26 mouse cellular contexts compared by ENCODE assay signal in genomic region chr1:191086304-191086878, GRCm38 (mm10). TPM values are rescaled to one million over a fixed set of nuclear protein-coding genes. Genes with fewer than 3 reads are reported as not detected.
DNase-seq lines count a peak whose midpoint lies in the region; ATAC-seq and TF ChIP-seq lines count a peak whose summit lies in the region.
"Had no signal": no experiment of that assay in that cellular context is flagged by ENCODE, and none has a peak within 500 bp of the region (broad histone marks: within the 10 kb centered on the region; RNA-seq: fewer than 3 reads in every experiment).

No protein-coding gene starts in this region.

- H3K79me2 ChIP-seq in macrophage (ENCODE audit: inconsistent target): no peaks in the 10 kb centered on the region

- no peaks in the 10 kb centered on the region for H3K27me3 ChIP-seq in kidney, adult 2 months (replicated peaks; ENCODE audit: control insufficient read depth, insufficient read depth, low read length)
- H3K27me3 ChIP-seq in kidney, embryonic 14.5 days (ENCODE audit: control insufficient read depth, insufficient read depth, low read length): no peaks in the 10 kb centered on the region
- no peaks in the 10 kb centered on the region for H3K27me3 ChIP-seq in lung, embryonic 15.5 days
- H3K27me3 ChIP-seq: embryonic facial prominence, embryonic 13.5 days; hindbrain, embryonic 12.5 days; midbrain, embryonic 15.5 days; stomach, embryonic 15.5 days had no signal

- H3K27ac ChIP-seq in kidney, adult 2 months (ENCODE audit: insufficient read depth, low read depth, low read length): no peak overlapping the region
- H3K27ac ChIP-seq in kidney, embryonic 14.5 days (ENCODE audit: low read depth, low read length): no peak overlapping the region
- peak overlapping the region; percentile 67 for H3K27ac ChIP-seq in lung, embryonic 15.5 days
- no peak overlapping the region for H3K27ac ChIP-seq in ES-E14 (ENCODE audit: insufficient read depth, low read depth, low read length, poor library complexity, severe bottlenecking)
- H3K27ac ChIP-seq in macrophage: peak overlapping the region; percentile 89
- H3K27ac ChIP-seq: embryonic facial prominence, embryonic 13.5 days; heart, embryonic 10.5 days; hindbrain, embryonic 12.5 days; kidney, postnatal 0 days; midbrain, embryonic 15.5 days; stomach, embryonic 15.5 days had no signal

- no peak overlapping the region for H3K9ac ChIP-seq in kidney, embryonic 14.5 days (ENCODE audit: low read depth, low read length)
- no peak overlapping the region for H3K9ac ChIP-seq in lung, embryonic 15.5 days
- no peak overlapping the region for H3K9ac ChIP-seq in ES-E14 (ENCODE audit: insufficient read depth, low read depth, low read length, poor library complexity, severe bottlenecking)
- H3K9ac ChIP-seq: embryonic facial prominence, embryonic 13.5 days; hindbrain, embryonic 12.5 days; midbrain, embryonic 15.5 days; stomach, embryonic 15.5 days had no signal

- no peak overlapping the region for H3K4me3 ChIP-seq in kidney, adult 2 months (ENCODE audit: insufficient read depth, low read depth, low read length)
- H3K4me3 ChIP-seq in kidney, embryonic 14.5 days (ENCODE audit: low read length): no peak overlapping the region
- no peak overlapping the region for H3K4me3 ChIP-seq in lung, embryonic 15.5 days
- H3K4me3 ChIP-seq in ES-E14 (ENCODE audit: insufficient read depth in 1 of 2, low read depth in 1 of 2, low read length in 2 of 2, poor library complexity in 1 of 2, severe bottlenecking in 1 of 2): no peak overlapping the region
- H3K4me3 ChIP-seq in macrophage (ENCODE audit: inconsistent target): no peak overlapping the region
- H3K4me3 ChIP-seq: embryonic facial prominence, embryonic 13.5 days; heart, embryonic 10.5 days; hindbrain, embryonic 12.5 days; midbrain, embryonic 15.5 days; myocyte; stomach, embryonic 15.5 days had no signal

- TF ChIP-seq POLR2A in kidney, adult 2 months (IDR thresholded peaks at IDR 0.05; ENCODE audit: low read depth, low read length): no peak

- H3K9me3 ChIP-seq in kidney, embryonic 14.5 days (ENCODE audit: control insufficient read depth, low read length): no peaks in the 10 kb centered on the region
- H3K9me3 ChIP-seq in lung, embryonic 15.5 days: no peaks in the 10 kb centered on the region
- no peaks in the 10 kb centered on the region for H3K9me3 ChIP-seq in ES-E14 (ENCODE audit: control insufficient read depth, insufficient read depth, low read depth, low read length)
- H3K9me3 ChIP-seq: embryonic facial prominence, embryonic 13.5 days; heart, embryonic 10.5 days; hindbrain, embryonic 12.5 days; midbrain, embryonic 15.5 days; stomach, embryonic 15.5 days had no signal

- H3K36me3 ChIP-seq in kidney, adult 2 months (ENCODE audit: control insufficient read depth, insufficient read depth, low read length): no peaks in the 10 kb centered on the region
- peaks cover 27% of the 10 kb centered on the region for H3K36me3 ChIP-seq in kidney, embryonic 14.5 days (ENCODE audit: control insufficient read depth, insufficient read depth, low read length)
- H3K36me3 ChIP-seq in lung, embryonic 15.5 days: peaks cover 33% of the 10 kb centered on the region
- peaks cover 26% of the 10 kb centered on the region for H3K36me3 ChIP-seq in ES-E14 (ENCODE audit: control insufficient read depth, insufficient read depth, low read length, poor library complexity, severe bottlenecking)
- H3K36me3 ChIP-seq in macrophage (ENCODE audit: inconsistent target): no peaks in the 10 kb centered on the region
- H3K36me3 ChIP-seq: midbrain, embryonic 15.5 days had no signal

- no peak for TF ChIP-seq CTCF in kidney, adult 2 months (conservative IDR thresholded peaks at IDR 0.05; ENCODE audit: insufficient read depth, insufficient read length, low read depth, low read length)

- no peak overlapping the region for H3K4me2 ChIP-seq in kidney, embryonic 14.5 days (replicated peaks; ENCODE audit: low read depth, low read length)
- no peak overlapping the region for H3K4me2 ChIP-seq in lung, embryonic 15.5 days
- H3K4me2 ChIP-seq: embryonic facial prominence, embryonic 13.5 days; hindbrain, embryonic 12.5 days; midbrain, embryonic 15.5 days; stomach, embryonic 15.5 days had no signal

- no peaks in the 10 kb centered on the region for H3K4me1 ChIP-seq in kidney, adult 2 months (ENCODE audit: control insufficient read depth, insufficient read depth, low read length)
- no peaks in the 10 kb centered on the region for H3K4me1 ChIP-seq in kidney, embryonic 14.5 days (ENCODE audit: control insufficient read depth, insufficient read depth, low read length)
- H3K4me1 ChIP-seq in lung, embryonic 15.5 days: 0 out of 2 replicates have a peak, but pooled peaks cover 4% of the 10 kb centered on the region
- H3K4me1 ChIP-seq in ES-E14 (ENCODE audit: control insufficient read depth in 2 of 2, insufficient read depth in 2 of 2, low read length in 2 of 2, poor library complexity in 1 of 2): peaks cover 0 to 8% of the 10 kb centered on the region in 2 experiments; a peak in 2 of 4 replicates
- H3K4me1 ChIP-seq: embryonic facial prominence, embryonic 13.5 days; hindbrain, embryonic 12.5 days; midbrain, embryonic 15.5 days; stomach, embryonic 15.5 days had no signal

- in situ Hi-C loops in ES-E14 (cut with MboI; ENCODE audit: low sequenced_read_pairs in 2 of 2, unreplicated experiment in 2 of 2): loop anchor here in 1 of 2 experiments (25.0 kb wide), 1 partner anchor 201 kb away; no protein-coding TSS in a partner anchor

- 75% methylated on average over 7 of the region's 7 CpGs for WGBS in kidney, adult 2 months
- 86% methylated on average over 7 of the region's 7 CpGs for WGBS in kidney, embryonic 14.5 days
- WGBS in lung, embryonic 15.5 days: 67% methylated on average over 7 of the region's 7 CpGs
- WGBS in macrophage (ENCODE audit: missing documents): 29% methylated on average over 7 of the region's 7 CpGs

- peak; percentile 34 for DNase-seq in kidney, adult 2 months
- DNase-seq in lung, postnatal 14 days: no peak
- no peak for DNase-seq in ES-E14 (ENCODE audit: low read depth, low spot score)
- DNase-seq in adrenal gland, postnatal 36 days: no peak
- DNase-seq: adrenal gland, adult 2 months; cerebellum, adult 9-11 months; gastrocnemius, postnatal 36 days; heart, postnatal 10 days; thymus, adult 2 months had no signal

- no peak for ATAC-seq in kidney, embryonic 14.5 days (ENCODE audit: low FRiP score, low TSS enrichment)
- no peak for ATAC-seq in lung, embryonic 15.5 days (ENCODE audit: borderline replicate concordance, extremely low read depth, low FRiP score, low TSS enrichment)
- ATAC-seq: forebrain, embryonic 16.5 days; midbrain, embryonic 15.5 days had no signal

TF ChIP-seq in ES-E14, 5 proteins besides CTCF, POLR2A, EP300 and RAD21:
- TF ChIP-seq MAFK (IDR thresholded peaks at IDR 0.05; ENCODE audit: insufficient read depth, low read depth, low read length) (peak; percentile 75), CHD2 (IDR thresholded peaks at IDR 0.05; ENCODE audit: low read depth, low read length) (no peak)

RNA-seq across cellular contexts. Expression of gene Batf3, which starts 11.3 kb away (rescaled TPM):
- polyA plus RNA-seq in kidney, adult 2 months (2012; rRNA removed): 4.1 and 4.9 TPM in 2 replicates
- 12.4 and 18.0 TPM in 2 replicates for polyA plus RNA-seq in kidney, embryonic 14.5 days (2014; fragmentation: Nextera tagmentation; extraction: Ambion mirVana)
- polyA plus RNA-seq in lung, embryonic 15.5 days (2015; fragmentation: Nextera tagmentation; extraction: Ambion mirVana): 9.3 and 11.4 TPM in 2 replicates
- 1.2 and 2.8 TPM in 2 replicates for total RNA-seq in ES-E14 (2012; rRNA removed)
- 10 to 100 TPM in 21 of 26 experiments, 1 to 10 TPM in 5; 7.1 to 32.2 (median 14.5) TPM for total RNA-seq in macrophage (2018; cell fraction: chromatin; rRNA removed)
- total RNA-seq in macrophage (2018; cell fraction: cytosol; rRNA removed): 10 to 100 TPM in 1 of 26 experiments, 1 to 10 TPM in 25; 2.7 to 10.8 (median 5.2) TPM
- total RNA-seq in macrophage (2018; cell fraction: nucleus; rRNA removed): 10 to 100 TPM in 21 of 26 experiments, 1 to 10 TPM in 5; 4.0 to 27.0 (median 12.2) TPM
- 3.0 to 7.3 TPM (median 5.6 TPM) in 3 replicates for polyA plus RNA-seq in macrophage (2018)
- 1 to 10 TPM; 1.4 to 9.6 TPM for total RNA-seq in adrenal gland, postnatal 36 days (2021)
- total RNA-seq: gastrocnemius, postnatal 36 days had no signal

RNA-seq across cellular contexts. Expression of gene Nsl1, which starts 23.6 kb away (rescaled TPM):
- polyA plus RNA-seq in kidney, adult 2 months (2012; rRNA removed): 0.31 and 0.43 TPM in 2 replicates
- polyA plus RNA-seq in kidney, embryonic 14.5 days (2014; fragmentation: Nextera tagmentation; extraction: Ambion mirVana): 10.4 and 23.3 TPM in 2 replicates
- polyA plus RNA-seq in lung, embryonic 15.5 days (2015; fragmentation: Nextera tagmentation; extraction: Ambion mirVana): 28.5 and 29.4 TPM in 2 replicates
- total RNA-seq in ES-E14 (2012; rRNA removed): 24.3 and 26.1 TPM in 2 replicates
- 10 to 100 TPM in 1 of 26 experiments, 1 to 10 TPM in 24, under 1 TPM in 1; 0.87 to 10.3 (median 4.8) TPM for total RNA-seq in macrophage (2018; cell fraction: chromatin; rRNA removed)
- total RNA-seq in macrophage (2018; cell fraction: cytosol; rRNA removed): 1 to 10 TPM in 21 of 26 experiments, under 1 TPM in 5; 0.52 to 3.7 (median 1.5) TPM
- total RNA-seq in macrophage (2018; cell fraction: nucleus; rRNA removed): 10 to 100 TPM in 1 of 26 experiments, 1 to 10 TPM in 23, under 1 TPM in 2; 0.81 to 13.5 (median 3.0) TPM
- polyA plus RNA-seq in macrophage (2018): 1.1 to 7.5 TPM (median 2.4 TPM) in 3 replicates
- total RNA-seq in adrenal gland, postnatal 36 days (2021): 1 to 10 TPM in 1 of 2 experiments, under 1 TPM in 1; 0.95 to 1.6 TPM

RNA-seq across cellular contexts. Expression of gene Tatdn3, which starts 23.7 kb away (rescaled TPM):
- 8.1 and 10.4 TPM in 2 replicates for polyA plus RNA-seq in kidney, adult 2 months (2012; rRNA removed)
- polyA plus RNA-seq in kidney, embryonic 14.5 days (2014; fragmentation: Nextera tagmentation; extraction: Ambion mirVana): 12.6 and 13.2 TPM in 2 replicates
- 13.1 and 14.7 TPM in 2 replicates for polyA plus RNA-seq in lung, embryonic 15.5 days (2015; fragmentation: Nextera tagmentation; extraction: Ambion mirVana)
- total RNA-seq in ES-E14 (2012; rRNA removed): 11.8 TPM in 2 replicates
- total RNA-seq in macrophage (2018; cell fraction: chromatin; rRNA removed): 100 to 1,000 TPM in 18 of 26 experiments, 10 to 100 TPM in 8; 43.4 to 241 (median 126) TPM
- total RNA-seq in macrophage (2018; cell fraction: cytosol; rRNA removed): 10 to 100 TPM in 7 of 26 experiments, 1 to 10 TPM in 19; 6.0 to 13.4 (median 8.5) TPM
- total RNA-seq in macrophage (2018; cell fraction: nucleus; rRNA removed): 100 to 1,000 TPM in 2 of 26 experiments, 10 to 100 TPM in 24; 15.4 to 103 (median 65.4) TPM
- 7.7 to 13.2 TPM (median 7.9 TPM) in 3 replicates for polyA plus RNA-seq in macrophage (2018)
- 10 to 100 TPM; 13.0 to 20.0 TPM for total RNA-seq in adrenal gland, postnatal 36 days (2021)

RNA-seq across cellular contexts. Expression of gene Spata45, which starts 50.0 kb away (rescaled TPM):
- not detected in 2 replicates for polyA plus RNA-seq in kidney, adult 2 months (2012; rRNA removed)
- polyA plus RNA-seq in kidney, embryonic 14.5 days (2014; fragmentation: Nextera tagmentation; extraction: Ambion mirVana): not detected in 2 replicates
- polyA plus RNA-seq in lung, embryonic 15.5 days (2015; fragmentation: Nextera tagmentation; extraction: Ambion mirVana): not detected in 2 replicates
- total RNA-seq in ES-E14 (2012; rRNA removed): 4.1 and 4.6 TPM in 2 replicates
- total RNA-seq in macrophage (2018; cell fraction: chromatin; rRNA removed): not detected
- not detected for total RNA-seq in macrophage (2018; cell fraction: cytosol; rRNA removed)
- not detected for total RNA-seq in macrophage (2018; cell fraction: nucleus; rRNA removed)
- polyA plus RNA-seq in macrophage (2018): not detected in 3 replicates
- total RNA-seq in adrenal gland, postnatal 36 days (2021): not detected
- total RNA-seq: adrenal gland, adult 2 months; gastrocnemius, postnatal 36 days; heart, postnatal 10 days; layer of hippocampus, adult 18-20 months; left cerebral cortex, postnatal 25 days; megakaryocyte, adult 5-6 weeks had no signal
- polyA plus RNA-seq: adrenal gland, adult 2 months; cortical plate, adult 2 months; embryonic facial prominence, embryonic 13.5 days; forebrain, embryonic 16.5 days; heart, embryonic 10.5 days; hindbrain, embryonic 12.5 days; kidney, postnatal 0 days; limb, embryonic 14.5 days; midbrain, embryonic 15.5 days; myocyte; neural tube, embryonic 14.5 days; stomach, embryonic 15.5 days; thymus, adult 2 months had no signal

Comparison
In these comparisons a context has a peak if more than half of its experiments do, and no peak if none do; other contexts are left out.
1. H3K27ac ChIP-seq: peak in lung, embryonic 15.5 days (single experiment) and macrophage (single experiment); none in kidney, adult 2 months (single experiment), kidney, embryonic 14.5 days (single experiment) and ES-E14 (single experiment).